Mouse (Mus musculus) bone marrow, adult 2 months (tissue): Measurements from ENCODE around the gene BC034090.

Experiments used
- CTCF ChIP-seq: fragments of 200-500 bp; IDR thresholded peaks from 2 replicates; pipeline ENCODE4 v1.5.1; 2011; ENCODE audit warnings: low read length, control low read depth; ENCODE audit not compliant: control insufficient read depth, insufficient read depth
- POLR2A ChIP-seq: fragments of 200-500 bp; IDR thresholded peaks from 2 replicates; pipeline ENCODE4 v1.6.1; 2011; ENCODE audit warnings: low read depth, mild to moderate bottlenecking, control low read depth, low read length, borderline replicate concordance; ENCODE audit not compliant: control insufficient read depth

DNA sequence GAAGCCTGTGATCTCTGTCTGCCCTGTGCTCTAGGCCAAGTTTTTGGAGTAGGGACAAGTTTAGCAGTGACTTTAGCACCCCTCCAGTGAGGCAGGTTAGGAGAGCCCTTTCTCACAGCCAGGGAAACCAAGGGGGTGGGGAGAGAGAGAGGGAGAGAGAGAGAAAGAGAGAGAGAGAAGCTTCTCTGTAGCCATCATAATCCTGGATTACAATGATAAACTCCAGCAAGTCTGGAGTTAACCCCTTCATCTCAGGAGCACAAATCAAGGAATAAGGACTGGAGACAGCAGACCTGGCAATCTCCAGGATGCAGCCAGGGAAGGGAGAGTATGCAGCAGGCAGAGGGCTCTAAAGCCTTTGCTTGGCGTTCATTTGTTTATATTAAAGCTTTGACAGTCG, 8.6 kb downstream of the BC034090 start:
- TF ChIP-seq CTCF (no peak), POLR2A (no peak)
